Mouse (Mus musculus) kidney, adult 2 months (tissue): ENCODE measurements at regions not wholly inside any gene's neighbourhood (a gene's known extent, or its start where the extent isn't known, plus 50 kb on each side); places are given as distances from the start of the nearest gene placed in this dataset.

Source experiments
- CTCF ChIP-seq: fragments of 200-500 bp; conservative IDR thresholded peaks from 2 replicates; pipeline ENCODE4 v1.5.1; 2011; ENCODE audit warnings: low read depth, mild to moderate bottlenecking, control low read depth, low read length, moderate library complexity, mixed read lengths; ENCODE audit not compliant: insufficient read depth, insufficient read length
- POLR2A ChIP-seq: fragments of 200-500 bp; IDR thresholded peaks from one replicate; pipeline ENCODE4 v1.6.1; 2011; ENCODE audit warnings: low read depth, low read length, control low read depth

DNA sequence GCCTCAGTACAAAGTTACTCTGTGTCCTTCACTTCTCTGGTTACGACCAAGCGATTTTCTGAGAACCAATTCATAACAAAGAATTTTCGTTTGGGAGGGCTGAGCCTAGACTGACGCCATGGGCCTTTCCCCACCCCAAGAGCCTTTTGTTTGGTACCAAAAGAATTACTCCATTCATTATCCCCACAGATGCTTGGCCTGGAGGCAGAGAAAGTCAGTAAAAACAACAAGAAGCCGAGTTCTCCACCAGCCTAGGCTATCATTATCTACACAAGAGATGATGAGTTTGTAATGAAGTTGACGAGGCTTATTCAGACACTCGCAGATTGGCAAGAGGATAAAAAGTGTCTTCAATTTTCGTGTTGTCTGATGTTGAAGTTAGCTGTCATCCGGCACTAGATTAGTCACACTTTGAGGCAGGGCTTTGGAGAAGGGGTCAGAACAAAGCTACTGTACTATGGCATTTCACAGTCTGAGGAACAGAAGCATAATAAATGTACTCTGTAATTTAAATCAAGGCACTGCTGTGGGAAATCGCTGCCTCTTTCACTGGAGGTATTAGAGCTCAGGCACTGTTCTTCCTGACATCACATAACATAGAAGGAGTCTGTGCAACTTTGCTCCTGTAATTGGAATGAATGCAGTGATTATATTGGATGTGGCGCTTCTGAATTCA is 296.9 kb upstream of the Fign start:
- TF ChIP-seq POLR2A (no peak), CTCF (no peak)
